Mouse (Mus musculus) heart, embryonic 16.5 days (tissue): ENCODE results near the gene Ccnc. TPM values are rescaled to one million over a fixed set of nuclear protein-coding genes. Genes with fewer than 3 reads are reported as not detected.

Experiments used
- ATAC-seq: fragments of 200-750 bp; cut with Nextera tagmentation; replicated peaks from 2 replicates; pipeline ENCODE4 v1.8.0; 2017; ENCODE audit warnings: moderate number of reproducible peaks; ENCODE audit not compliant: insufficient read depth, low FRiP score; ENCODE audit errors: extremely low read depth
- H3K27ac ChIP-seq: fragments of 300-500 bp; sonication (generic); 2 replicates; pipeline ENCODE4 v1.5.1; 2014; ENCODE audit warnings: mild to moderate bottlenecking, low read length, control low read depth, moderate library complexity
- H3K27me3 ChIP-seq: fragments of 300-500 bp; sonication (generic); 2 replicates; pipeline ENCODE4 v1.6.1; 2014; ENCODE audit warnings: low read length, mixed read lengths; ENCODE audit not compliant: control insufficient read depth, insufficient read depth
- H3K36me3 ChIP-seq: fragments of 300-500 bp; sonication (generic); 2 replicates; pipeline ENCODE4 v1.6.1; 2014; ENCODE audit not compliant: control insufficient read depth, insufficient read depth
- H3K4me1 ChIP-seq: fragments of 300-500 bp; sonication (generic); 2 replicates; pipeline ENCODE4 v1.6.1; 2014; ENCODE audit warnings: low read length, mixed read lengths; ENCODE audit not compliant: control insufficient read depth, insufficient read depth
- H3K4me2 ChIP-seq: fragments of 300-500 bp; sonication (generic); 2 replicates; pipeline ENCODE4 v1.6.1; 2014; ENCODE audit warnings: low read depth, mild to moderate bottlenecking, control low read depth, low read length
- H3K4me3 ChIP-seq: fragments of 300-500 bp; sonication (generic); 2 replicates; pipeline ENCODE4 v1.5.1; 2014; ENCODE audit warnings: mild to moderate bottlenecking, control low read depth, low read length
- H3K9ac ChIP-seq: fragments of 300-500 bp; sonication (generic); 2 replicates; pipeline ENCODE4 v1.6.1; 2014; ENCODE audit warnings: low read length, control low read depth
- H3K9me3 ChIP-seq: fragments of 300-500 bp; sonication (generic); replicated peaks from 2 replicates; pipeline ENCODE4 v1.6.1; 2016; ENCODE audit warnings: low read length; ENCODE audit not compliant: control insufficient read depth
- WGBS: fragments of 180-500 bp; shearing (Covaris S2); extraction: QIAGEN DNeasy Blood & Tissue Kit; methylation state at CpG from one replicate; pipeline ENCODE4 v1.1.7; 2014; 5-methylcytosine and 5-hydroxymethylcytosine counted together
- polyA plus RNA-seq: library from polyadenylated mRNA; unstranded; fragments of >200 nt; fragmentation: Nextera tagmentation; extraction: Ambion mirVana; gene quantifications from 2 replicates; pipeline ENCODE4 v1.2.1, GENCODE M21; 2015

Ccnc gene
- 24.6 and 29.2 TPM in 2 replicates for polyA plus RNA-seq

DNA sequence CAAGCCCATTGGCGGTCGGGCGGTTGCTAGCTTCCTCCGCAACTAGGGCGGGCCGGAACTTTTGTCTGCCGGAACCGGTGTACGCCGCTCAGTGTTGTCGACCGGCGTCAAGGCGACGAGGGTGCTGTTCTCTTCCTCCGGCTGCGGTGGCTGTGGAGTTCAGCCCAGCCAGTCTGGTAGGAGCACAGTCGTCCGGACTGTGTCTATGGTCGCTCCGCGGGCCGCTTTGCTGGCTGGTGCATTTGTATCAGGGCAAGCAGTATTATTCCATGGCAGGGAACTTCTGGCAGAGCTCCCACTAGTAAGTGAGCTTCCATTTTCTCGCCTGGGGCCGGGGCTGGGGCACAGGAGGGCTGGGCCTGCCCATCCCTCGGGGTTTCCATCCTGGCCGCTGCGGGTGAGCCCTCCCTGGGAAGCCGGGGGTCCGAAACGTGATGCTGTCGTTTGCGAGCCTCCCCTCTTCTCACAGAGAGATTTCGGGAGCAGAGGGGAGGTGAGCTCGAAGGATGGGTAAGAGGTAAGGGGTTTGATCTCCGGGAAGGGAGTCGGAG is at the start of gene Ccnc:
Gene Ccnc, plus strand, starts transcription at position 87 of the 551 bp plus-strand sequence.
- peak within 1 kb of the TSS; percentile 79 for H3K27ac ChIP-seq
- H3K9ac ChIP-seq = peak within 1 kb of the TSS; percentile 92
- H3K9me3 ChIP-seq = no peaks in the 10 kb centered on the region
- WGBS = 0% methylated on average over 37 of the region's 37 CpGs
- H3K4me2 ChIP-seq = peak within 1 kb of the TSS; percentile 87
- ATAC-seq = peak; percentile 96
- H3K4me3 ChIP-seq = peak within 1 kb of the TSS; percentile 94
- H3K36me3 ChIP-seq = peaks cover under 1% of the 10 kb centered on the region; the same call in 1 of the 2 replicates
- H3K27me3 ChIP-seq = no peaks in the 10 kb centered on the region
- H3K4me1 ChIP-seq = peaks cover 5% of the 10 kb centered on the region; the same call in 1 of the 2 replicates

DNA sequence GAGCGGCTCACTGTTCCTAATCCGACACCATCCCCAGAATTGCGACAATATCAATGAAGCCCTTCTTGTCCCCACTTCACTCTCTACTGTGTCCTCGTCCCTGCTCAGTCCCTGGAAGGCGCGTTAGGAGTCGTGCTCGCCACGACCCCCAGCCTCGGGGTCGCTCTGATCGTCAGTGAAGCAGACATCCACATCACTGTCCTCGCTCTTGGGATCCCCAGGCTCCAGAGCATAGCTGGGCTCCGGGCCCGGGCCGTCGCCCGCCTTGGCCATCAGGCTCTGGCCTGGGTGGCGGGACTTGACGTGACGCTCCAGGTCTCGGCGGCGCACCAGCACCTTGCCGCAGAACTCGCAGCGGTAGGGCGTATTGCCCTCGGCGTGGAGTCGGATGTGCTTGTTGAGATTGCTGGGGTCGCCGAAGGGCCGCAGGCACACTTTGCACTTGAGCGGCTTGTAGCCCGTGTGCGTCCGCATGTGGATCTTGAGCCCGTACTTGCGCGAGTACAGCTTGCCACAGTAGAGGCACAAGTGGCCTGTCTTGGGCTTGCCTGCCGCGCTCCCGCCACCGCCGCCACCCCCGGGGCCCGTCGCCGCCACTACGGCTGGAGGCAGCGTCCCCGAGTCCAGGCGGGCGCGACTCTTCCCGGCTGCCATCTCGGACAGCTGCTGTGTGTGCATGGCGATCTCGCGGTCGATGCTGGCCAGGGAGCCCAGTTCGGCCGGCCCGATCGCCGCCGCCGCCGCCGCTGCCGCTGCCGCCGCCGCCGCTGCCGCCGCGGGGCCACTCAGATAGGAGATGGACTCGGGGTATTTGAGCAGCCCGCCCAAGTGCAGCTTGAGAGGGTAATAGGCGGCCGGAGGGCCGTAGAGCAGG is 49.2 kb upstream of the Ccnc start:
- Histone ChIP-seq H3K9ac (no peak overlapping the region), H3K36me3 (no peaks in the 10 kb centered on the region), H3K4me1 (peaks cover 11% of the 10 kb centered on the region), H3K9me3 (no peaks in the 10 kb centered on the region), H3K4me2 (peak overlapping the region; percentile 66), H3K4me3 (peak overlapping the region; percentile 54), H3K27me3 (peaks cover 88% of the 10 kb centered on the region), H3K27ac (no peak overlapping the region)
- under 1% methylated on average over 78 of the region's 84 CpGs for WGBS
- 0 out of 2 replicates have a peak, but pooled peaks have one; percentile 28 for ATAC-seq

DNA sequence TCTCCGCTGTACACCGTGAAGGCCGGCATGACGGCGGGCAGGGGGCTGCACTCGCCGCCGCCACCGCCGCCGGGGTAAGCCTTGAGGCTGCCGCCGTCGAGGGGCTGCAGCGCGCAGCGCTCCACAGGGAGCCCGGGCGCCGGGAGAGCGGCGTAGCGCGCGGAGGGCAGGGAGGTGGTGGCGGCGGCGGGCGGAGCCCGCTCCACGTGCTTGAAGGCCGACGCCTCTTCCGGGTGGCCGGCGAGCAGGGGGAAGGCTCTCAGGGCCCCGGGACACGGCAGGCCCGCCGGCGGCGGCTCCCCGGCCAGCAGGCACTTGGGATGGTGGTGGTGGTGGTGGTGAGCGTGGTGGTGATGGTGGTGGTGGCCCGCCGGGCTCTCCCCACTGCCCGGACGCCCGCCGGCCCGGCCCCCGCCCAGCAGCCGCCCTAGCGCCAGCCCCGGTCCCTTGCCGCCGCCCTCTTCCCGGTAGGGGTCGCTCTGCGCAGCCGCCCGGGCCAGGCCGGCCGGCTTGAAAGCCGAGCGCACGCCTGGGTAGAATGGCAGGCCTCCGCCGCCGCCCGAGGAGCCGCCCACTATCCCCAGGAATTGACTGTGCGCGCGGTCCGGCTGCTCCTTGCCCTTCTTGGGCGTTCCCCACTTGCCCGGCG is 48.4 kb upstream of the Ccnc start:
- Histone ChIP-seq H3K4me1 (peaks cover 11% of the 10 kb centered on the region), H3K27ac (no peak overlapping the region), H3K4me3 (peak overlapping the region; percentile 54), H3K4me2 (peak overlapping the region; percentile 66), H3K9ac (no peak overlapping the region), H3K9me3 (no peaks in the 10 kb centered on the region), H3K36me3 (no peaks in the 10 kb centered on the region), H3K27me3 (peaks cover 91% of the 10 kb centered on the region)
- 1% methylated on average over 55 of the region's 79 CpGs for WGBS
- ATAC-seq = peak; percentile 55

DNA sequence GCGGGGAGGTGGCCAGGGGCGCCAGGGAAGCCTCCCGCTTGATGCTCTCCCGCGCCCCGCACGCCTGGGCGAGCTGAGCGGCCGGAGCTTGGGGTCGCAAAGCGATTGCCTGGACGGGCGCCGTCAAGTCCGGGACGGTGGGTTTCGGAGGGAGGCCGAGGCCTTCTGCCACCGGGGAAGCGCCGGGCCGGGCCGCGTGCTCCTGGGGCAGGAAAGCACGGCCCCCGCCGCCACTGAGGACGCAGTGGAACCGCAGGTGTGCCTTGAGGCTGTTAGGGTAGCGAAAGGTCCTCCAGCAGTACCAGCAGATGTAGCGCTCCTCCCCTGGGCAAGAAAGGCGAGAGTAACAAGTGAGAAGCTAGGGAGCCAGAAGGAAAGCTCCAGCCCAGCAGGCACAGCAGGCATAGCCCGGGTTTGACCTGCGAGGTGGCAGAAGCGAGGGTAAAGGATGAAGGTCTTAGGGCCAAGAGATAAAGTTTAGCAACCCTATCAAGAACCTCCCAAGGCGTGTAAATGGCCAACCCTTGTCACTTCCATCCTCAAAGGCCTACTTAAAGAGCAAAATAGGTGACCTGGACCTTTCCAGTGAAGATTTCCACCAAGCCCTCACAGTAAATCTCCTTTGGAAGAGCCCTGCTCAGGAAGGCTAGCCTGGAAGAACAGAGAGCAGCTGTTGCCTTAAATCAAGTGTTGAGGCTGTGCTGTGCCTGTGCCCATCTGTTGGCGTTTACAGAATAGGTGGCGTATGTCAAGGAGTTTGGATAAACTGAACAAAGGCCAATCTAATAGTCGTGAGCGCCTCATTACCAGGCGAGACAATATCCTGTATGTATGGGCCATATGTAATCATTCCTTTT is 47.6 kb upstream of the Ccnc start:
- 4% methylated on average over 40 of the region's 42 CpGs for WGBS
- Histone ChIP-seq H3K4me1 (peaks cover 11% of the 10 kb centered on the region), H3K4me3 (peak overlapping the region; percentile 54), H3K27ac (no peak overlapping the region), H3K4me2 (peak overlapping the region; percentile 66), H3K27me3 (peaks cover 91% of the 10 kb centered on the region), H3K36me3 (no peaks in the 10 kb centered on the region), H3K9ac (no peak overlapping the region), H3K9me3 (no peaks in the 10 kb centered on the region)
- ATAC-seq = no peak

DNA sequence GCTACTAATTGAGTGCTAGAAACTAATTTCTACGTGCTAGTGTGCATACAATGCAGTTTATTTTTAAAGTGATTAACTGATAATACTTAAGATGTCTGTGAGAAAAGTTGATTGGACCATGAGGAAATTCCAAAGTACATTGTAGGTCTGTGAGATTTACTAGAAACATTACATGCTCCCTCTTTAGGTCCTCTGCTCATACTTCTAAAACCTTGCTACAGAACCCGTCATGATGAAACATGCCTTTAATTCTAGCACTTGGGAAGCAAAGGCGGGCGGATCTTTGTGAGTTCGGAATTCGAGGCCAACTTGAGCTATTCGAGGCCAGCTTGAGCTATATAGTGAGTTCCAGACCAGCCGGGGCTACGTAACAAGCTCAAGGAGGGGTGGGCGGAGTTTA is 46.5 kb upstream of the Ccnc start:
- Histone ChIP-seq H3K9me3 (no peaks in the 10 kb centered on the region), H3K9ac (no peak overlapping the region), H3K27me3 (peaks cover 95% of the 10 kb centered on the region), H3K4me2 (no peak overlapping the region), H3K4me3 (no peak overlapping the region), H3K4me1 (peaks cover 11% of the 10 kb centered on the region), H3K27ac (no peak overlapping the region), H3K36me3 (no peaks in the 10 kb centered on the region)
- ATAC-seq = no peak
- WGBS = 5% methylated on average over 10 of the region's 10 CpGs

DNA sequence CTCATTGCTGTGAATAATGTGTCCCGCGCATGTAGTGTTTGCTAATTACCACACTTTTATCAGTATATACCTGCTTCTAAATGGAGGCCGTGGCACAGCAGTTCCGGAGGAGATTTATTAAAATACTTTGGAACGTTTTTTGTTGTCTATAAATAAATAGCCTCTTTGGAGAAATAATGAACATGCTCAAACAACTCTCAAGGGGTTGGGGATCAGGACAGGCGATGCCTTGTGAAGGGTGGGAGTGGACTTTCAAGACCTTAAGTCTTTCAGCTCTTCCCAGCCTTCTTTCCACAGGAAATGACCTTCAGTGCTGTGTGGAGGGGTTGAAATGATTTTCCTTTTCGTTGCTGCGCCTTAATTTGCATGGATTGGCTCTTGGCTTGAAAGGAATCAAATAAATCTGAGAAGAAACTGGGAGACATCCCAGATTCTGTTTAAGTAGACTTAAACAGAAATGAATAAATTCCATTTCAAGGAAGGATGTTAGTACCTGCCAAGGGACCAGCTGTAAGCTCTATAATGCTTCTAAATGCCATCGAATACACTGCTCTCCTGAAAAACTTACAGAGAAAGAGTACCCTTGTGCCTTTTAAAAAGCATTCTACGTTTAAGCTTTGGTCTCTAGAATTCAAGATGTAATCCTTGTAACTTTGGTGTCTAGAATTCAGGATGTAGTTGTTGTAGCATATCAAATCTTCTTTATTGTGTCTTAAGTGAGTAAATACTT is 44.9 kb upstream of the Ccnc start:
- WGBS = 15% methylated on average over 10 of the region's 10 CpGs
- Histone ChIP-seq H3K9ac (no peak overlapping the region), H3K4me2 (no peak overlapping the region), H3K9me3 (no peaks in the 10 kb centered on the region), H3K27ac (no peak overlapping the region), H3K27me3 (peaks cover 98% of the 10 kb centered on the region), H3K4me1 (peaks cover 11% of the 10 kb centered on the region), H3K4me3 (no peak overlapping the region), H3K36me3 (no peaks in the 10 kb centered on the region)
- no peak for ATAC-seq

DNA sequence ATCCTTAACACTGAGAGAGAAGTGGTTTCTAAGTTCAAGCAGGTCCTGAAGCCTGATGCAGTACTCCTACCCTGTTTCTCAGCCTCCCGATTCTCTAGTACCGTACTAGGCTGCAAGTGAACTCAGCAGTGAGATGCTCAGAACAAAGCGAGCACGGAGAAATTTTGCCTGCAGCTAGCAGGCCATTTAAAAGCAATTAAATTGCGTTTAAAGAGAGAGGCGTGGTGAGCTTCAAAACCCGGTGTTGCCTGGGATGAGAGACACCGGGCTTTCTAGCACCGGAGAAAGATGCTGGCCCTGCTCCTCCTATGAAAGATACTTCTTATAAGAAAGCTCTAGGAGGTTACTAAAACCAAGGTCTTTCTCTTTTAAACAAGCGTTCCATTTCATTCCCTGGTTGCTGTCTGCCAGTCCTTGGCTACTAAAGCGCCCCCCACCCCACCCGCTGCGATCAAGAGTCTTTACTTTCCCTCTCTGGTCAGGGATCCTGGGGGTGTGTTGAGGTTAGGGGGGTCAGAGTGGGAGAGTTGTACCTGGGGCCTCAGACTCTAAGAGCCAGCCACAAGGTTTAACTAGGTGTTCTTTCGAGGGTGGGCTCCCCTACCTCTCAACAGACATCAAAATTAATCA is 43.0 kb upstream of the Ccnc start:
- Histone ChIP-seq H3K36me3 (no peaks in the 10 kb centered on the region), H3K4me1 (peaks cover 3% of the 10 kb centered on the region; the same call in 1 of the 2 replicates), H3K9ac (no peak overlapping the region), H3K4me3 (no peak overlapping the region), H3K27ac (no peak overlapping the region), H3K9me3 (no peaks in the 10 kb centered on the region), H3K4me2 (no peak overlapping the region), H3K27me3 (peaks cover 94% of the 10 kb centered on the region)
- ATAC-seq = no peak
- WGBS = 5% methylated on average over 14 of the region's 14 CpGs
